Mouse (Mus musculus) midbrain, embryonic 14.5 days (tissue): ENCODE data around the gene Gm10972. TPM values are rescaled to one million over a fixed set of nuclear protein-coding genes. Genes with fewer than 3 reads are reported as not detected.
"Not testable (repeated sequence)": the region's sequence is repeated elsewhere in the genome, so short reads cannot be mapped to it uniquely, and the experiment has no call there.

Experiments
- ATAC-seq: fragments of 200-750 bp; cut with Nextera tagmentation; 2 replicates; pipeline ENCODE4 v1.8.0; 2017; ENCODE audit warnings: moderate number of reproducible peaks, moderate library complexity; ENCODE audit not compliant: low FRiP score, low TSS enrichment
- DNase-seq: peaks from one replicate; pipeline ENCODE4 v3.0.0-alpha.2; 2015
- H3K27ac ChIP-seq: fragments of 300-500 bp; sonication (generic); replicated peaks from 2 replicates; pipeline ENCODE4 v1.5.1; 2014; ENCODE audit warnings: mild to moderate bottlenecking, low read depth, low read length, moderate library complexity
- H3K27me3 ChIP-seq: fragments of 300-500 bp; sonication (generic); 2 replicates; pipeline ENCODE4 v1.6.1; 2014; ENCODE audit warnings: low read length, control low read depth, mixed read lengths; ENCODE audit not compliant: control insufficient read depth, insufficient read depth
- H3K36me3 ChIP-seq: fragments of 300-500 bp; sonication (generic); 2 replicates; pipeline ENCODE4 v1.6.1; 2014; ENCODE audit warnings: low read length, control low read depth; ENCODE audit not compliant: control insufficient read depth, insufficient read depth
- H3K4me1 ChIP-seq: fragments of 300-500 bp; sonication (generic); 2 replicates; pipeline ENCODE4 v1.6.1; 2014; ENCODE audit warnings: mild to moderate bottlenecking, antibody characterized with exemption, low read length, control low read depth; ENCODE audit not compliant: control insufficient read depth, insufficient read depth
- H3K4me2 ChIP-seq: fragments of 300-500 bp; sonication (generic); 2 replicates; pipeline ENCODE4 v1.6.1; 2014; ENCODE audit warnings: mild to moderate bottlenecking, low read length, moderate library complexity
- H3K4me3 ChIP-seq: fragments of 300-500 bp; sonication (generic); replicated peaks from 2 replicates; pipeline ENCODE4 v1.5.1; 2014; ENCODE audit warnings: low read depth, low read length
- H3K9ac ChIP-seq: fragments of 300-500 bp; sonication (generic); replicated peaks from 2 replicates; pipeline ENCODE4 v1.6.1; 2014; ENCODE audit warnings: mild to moderate bottlenecking, low read length, moderate library complexity
- H3K9me3 ChIP-seq: fragments of 300-500 bp; sonication (generic); 2 replicates; pipeline ENCODE4 v1.6.1; 2016; ENCODE audit warnings: low read length, control low read depth, mixed read lengths; ENCODE audit not compliant: control insufficient read depth
- WGBS: fragments of 180-500 bp; shearing (Covaris S2); extraction: QIAGEN DNeasy Blood & Tissue Kit; methylation state at CpG from one replicate; pipeline ENCODE4 v1.1.7; 2014; 5-methylcytosine and 5-hydroxymethylcytosine counted together
- polyA plus RNA-seq: library from polyadenylated mRNA; unstranded; fragments of >200 nt; fragmentation: Nextera tagmentation; extraction: Ambion mirVana; gene quantifications from 2 replicates; pipeline ENCODE4 v1.2.1, GENCODE M21; 2014

The Gm10972 gene
- polyA plus RNA-seq, 1 experiment from 2014 or later = not detected

DNA sequence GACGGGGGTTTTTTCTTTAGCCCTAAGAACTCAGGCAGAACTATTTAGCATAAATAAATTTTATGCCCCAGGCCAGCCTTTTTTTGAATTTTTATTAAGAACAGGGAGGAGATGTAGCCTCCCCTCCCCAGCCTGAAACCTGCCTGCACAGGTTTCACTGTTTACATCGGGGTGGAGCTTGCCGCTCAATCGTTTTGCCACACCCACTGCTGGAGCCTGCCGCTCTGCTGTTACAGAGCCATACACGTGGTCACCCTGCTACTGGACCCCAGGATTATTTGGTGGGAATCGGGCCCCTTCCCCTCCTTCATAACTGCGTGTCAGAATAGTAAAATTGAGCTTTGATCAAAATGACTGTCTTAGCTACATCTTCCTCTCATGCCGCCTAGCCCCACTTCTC is 32.2 kb downstream of the Gm10972 start:
- H3K9me3 ChIP-seq, H3K27ac ChIP-seq, H3K4me2 ChIP-seq, H3K27me3 ChIP-seq, H3K4me1 ChIP-seq, ATAC-seq, DNase-seq, H3K9ac ChIP-seq, H3K4me3 ChIP-seq, H3K36me3 ChIP-seq: not testable (repeated sequence)
- WGBS = 88% methylated on average over 9 of the region's 9 CpGs

- H3K9me3 ChIP-seq = no peaks in the 10 kb centered on the region
- H3K4me1 ChIP-seq = no peaks in the 10 kb centered on the region
- H3K27me3 ChIP-seq = no peaks in the 10 kb centered on the region
- H3K36me3 ChIP-seq = no peaks in the 10 kb centered on the region
- DNase-seq (no peak), ATAC-seq (no peak)
- no peak overlapping the region for H3K27ac ChIP-seq
- 80% methylated on average over 8 of the region's 8 CpGs for WGBS
- H3K4me2 ChIP-seq = no peak overlapping the region
- no peak overlapping the region for H3K9ac ChIP-seq
- H3K4me3 ChIP-seq = no peak overlapping the region
Measured at GRCm38 (mm10) chr3:94679351-94679841, 36.5 kb downstream of the Gm10972 start.

- H3K27ac ChIP-seq, H3K9me3 ChIP-seq, H3K9ac ChIP-seq, DNase-seq, H3K36me3 ChIP-seq, H3K4me3 ChIP-seq, H3K4me1 ChIP-seq, ATAC-seq, H3K27me3 ChIP-seq, H3K4me2 ChIP-seq: not testable (repeated sequence)
- WGBS = 94% methylated on average over 12 of the region's 12 CpGs
Measured at GRCm38 (mm10) chr3:94680032-94680431, 37.1 kb downstream of the Gm10972 start.

DNA sequence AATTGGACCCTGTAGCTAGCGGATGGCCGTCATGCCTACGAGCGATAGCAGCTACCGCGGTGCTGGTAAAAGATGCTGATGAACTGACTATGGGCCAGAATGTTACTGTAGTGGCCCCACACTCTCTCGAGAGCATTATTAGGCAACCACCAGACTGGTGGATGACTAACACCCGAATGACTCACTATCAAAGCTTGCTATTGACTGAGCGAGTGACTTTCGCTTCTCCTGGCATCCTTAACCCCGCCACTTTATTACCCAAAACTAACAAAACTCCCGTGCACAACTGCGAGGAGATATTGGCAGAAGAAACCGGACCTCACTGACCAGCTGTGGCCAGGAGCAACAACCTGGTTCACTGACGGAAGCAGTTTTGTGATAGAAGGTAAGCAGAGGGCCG is 37.9 kb downstream of the Gm10972 start:
- Histone ChIP-seq H3K27ac (no peak overlapping the region), H3K9ac (no peak overlapping the region), H3K9me3 (no peaks in the 10 kb centered on the region), H3K4me1 (no peaks in the 10 kb centered on the region), H3K4me2 (no peak overlapping the region), H3K4me3 (no peak overlapping the region), H3K27me3 (no peaks in the 10 kb centered on the region), H3K36me3 (no peaks in the 10 kb centered on the region)
- 94% methylated on average over 16 of the region's 16 CpGs for WGBS
- no peak for ATAC-seq
- DNase-seq = no peak

DNA sequence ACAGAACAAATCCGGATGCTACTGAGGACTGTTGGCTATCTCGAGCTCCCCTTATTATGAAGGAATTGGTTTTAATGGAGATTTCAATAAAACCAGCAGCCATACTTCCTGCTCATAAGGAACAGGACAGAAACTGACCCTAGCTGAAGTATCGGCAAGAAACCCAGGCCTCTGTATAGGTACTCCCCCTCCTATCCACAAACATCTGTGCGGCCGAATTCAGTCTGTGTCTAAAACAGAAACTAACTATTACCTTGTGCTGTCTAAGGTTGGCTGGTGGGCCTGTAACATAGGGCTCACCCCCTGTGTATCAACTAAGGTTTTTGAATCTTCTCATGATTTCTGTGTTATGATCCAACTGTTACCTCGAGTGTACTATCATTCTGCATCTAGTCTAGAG is 40.7 kb downstream of the Gm10972 start:
- no peaks in the 10 kb centered on the region for H3K27me3 ChIP-seq
- no peak overlapping the region for H3K4me3 ChIP-seq
- WGBS = 91% methylated on average over 6 of the region's 6 CpGs
- H3K27ac ChIP-seq = no peak overlapping the region
- H3K4me1 ChIP-seq = no peaks in the 10 kb centered on the region
- no peaks in the 10 kb centered on the region for H3K9me3 ChIP-seq
- H3K36me3 ChIP-seq = no peaks in the 10 kb centered on the region
- no peak overlapping the region for H3K9ac ChIP-seq
- no peak for DNase-seq
- no peak for ATAC-seq
- H3K4me2 ChIP-seq = no peak overlapping the region

DNA sequence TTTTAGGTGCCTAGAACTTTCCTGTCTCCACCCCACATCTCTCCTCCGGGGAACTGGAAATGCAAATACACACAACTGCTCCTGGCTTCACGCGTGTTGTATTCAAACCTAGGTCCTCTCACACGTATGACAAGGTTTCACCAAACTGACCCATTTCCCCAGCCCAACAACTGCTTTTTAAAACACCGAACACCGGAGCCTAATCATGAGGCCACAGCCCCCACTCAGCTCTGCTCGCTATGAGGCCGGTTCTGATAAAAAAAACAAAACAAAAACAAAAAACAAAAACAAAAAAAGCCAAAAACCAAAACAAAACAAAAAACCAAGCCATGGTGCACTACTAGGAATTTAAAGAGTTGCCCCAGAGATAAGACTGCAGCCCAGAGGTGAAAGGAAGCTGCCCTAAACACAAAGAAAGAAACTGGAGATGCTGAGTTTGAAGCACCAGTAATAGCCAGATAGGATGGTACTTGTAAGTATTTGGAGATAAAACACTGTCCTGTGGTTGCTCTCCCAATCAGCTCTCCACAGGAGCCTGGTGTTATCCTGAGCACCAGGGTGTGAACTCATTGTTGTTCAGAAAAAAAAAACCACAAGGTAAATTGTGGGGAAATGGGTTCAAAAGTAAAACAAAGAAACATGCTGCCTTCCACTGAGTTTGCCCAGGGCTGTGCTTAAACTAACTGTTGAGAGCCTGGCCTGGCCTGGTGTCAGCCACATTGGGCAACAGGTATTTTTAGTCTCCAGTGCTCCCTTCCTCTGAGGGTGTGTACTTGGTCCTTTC is 43.3 kb downstream of the Gm10972 start:
- H3K9me3 ChIP-seq, H3K4me2 ChIP-seq, H3K27me3 ChIP-seq, H3K36me3 ChIP-seq, H3K4me3 ChIP-seq, H3K9ac ChIP-seq, ATAC-seq, H3K4me1 ChIP-seq, DNase-seq, H3K27ac ChIP-seq: not testable (repeated sequence)
- WGBS = 91% methylated on average over 8 of the region's 8 CpGs

DNA sequence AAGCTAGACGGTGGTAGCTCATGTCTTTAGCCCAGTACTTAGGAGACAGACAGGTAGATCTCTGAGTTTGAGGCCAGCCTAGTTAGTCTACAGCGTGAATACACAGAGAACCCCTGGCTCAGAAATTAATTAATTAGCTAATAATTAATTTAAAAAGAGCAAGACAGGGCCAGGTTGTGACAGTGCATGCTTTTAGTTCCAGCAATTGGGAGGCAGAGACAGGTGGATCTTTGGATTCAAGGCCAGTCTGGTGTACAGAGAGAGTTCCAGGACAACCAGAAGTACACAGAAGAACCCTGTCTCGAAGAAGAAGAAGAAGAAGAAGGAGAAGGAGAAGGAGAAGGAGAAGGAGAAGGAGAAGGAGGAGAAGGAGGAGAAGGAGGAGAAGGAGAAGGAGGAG is 45.8 kb downstream of the Gm10972 start:
- not testable (repeated sequence) for ATAC-seq, H3K4me3 ChIP-seq, H3K9ac ChIP-seq, H3K36me3 ChIP-seq, DNase-seq, H3K9me3 ChIP-seq, H3K4me2 ChIP-seq, H3K27me3 ChIP-seq, H3K27ac ChIP-seq, H3K4me1 ChIP-seq
- WGBS = 80% methylated on average over 2 of the region's 3 CpGs

- H3K4me1 ChIP-seq, DNase-seq, H3K4me2 ChIP-seq, H3K27me3 ChIP-seq, H3K9me3 ChIP-seq, H3K9ac ChIP-seq, ATAC-seq, H3K4me3 ChIP-seq, H3K36me3 ChIP-seq, H3K27ac ChIP-seq: not testable (repeated sequence)
- WGBS = 72% methylated on average over 1 of the region's 1 CpGs
Measured at GRCm38 (mm10) chr3:94689195-94689594, 46.3 kb downstream of the Gm10972 start.

GRCm38 (mm10) chr3:94690162-94690561 is 47.2 kb downstream of the Gm10972 start:
- H3K9me3 ChIP-seq, H3K4me2 ChIP-seq, DNase-seq, H3K36me3 ChIP-seq, H3K4me3 ChIP-seq, ATAC-seq, H3K27me3 ChIP-seq, H3K27ac ChIP-seq, H3K4me1 ChIP-seq, H3K9ac ChIP-seq: not testable (repeated sequence)
- 69% methylated on average over 6 of the region's 6 CpGs for WGBS
